Mouse (Mus musculus): ENCODE data around the gene Aoc2. TPM values are rescaled to one million over a fixed set of nuclear protein-coding genes. Genes with fewer than 3 reads are reported as not detected.
"Not testable (repeated sequence)": the region's sequence is repeated elsewhere in the genome, so short reads cannot be mapped to it uniquely, and the experiment has no call there.

Gene Aoc2
- polyA plus RNA-seq, 1 experiment, result 3.3 TPM

GRCm38 (mm10) chr11:101312150-101312549, 12.7 kb upstream of the Aoc2 start:
- DNase-seq, result no peak
- 33% methylated on average over 3 of the region's 3 CpGs for WGBS
- Histone ChIP-seq H3K4me3 (replicated peaks; ENCODE audit: extremely low read depth, low read depth, low read length) (no peak overlapping the region), H3K4me1 (ENCODE audit: control insufficient read depth, insufficient read depth, low read length) (peaks cover 5% of the 10 kb centered on the region)
- TF ChIP-seq CTCF (IDR thresholded peaks at IDR 0.05; ENCODE audit: insufficient read depth, low read length), result no peak
- TF ChIP-seq POLR2A (IDR thresholded peaks at IDR 0.05; ENCODE audit: borderline replicate concordance, extremely low read depth, low read depth, low read length), result no peak

- Histone ChIP-seq H3K4me1 (ENCODE audit: control insufficient read depth, insufficient read depth, low read length) (peaks cover 5% of the 10 kb centered on the region), H3K4me3 (replicated peaks; ENCODE audit: extremely low read depth, low read depth, low read length) (no peak overlapping the region)
- no peak for DNase-seq
- WGBS, result 86% methylated on average over 1 of the region's 1 CpGs
- TF ChIP-seq CTCF (IDR thresholded peaks at IDR 0.05; ENCODE audit: insufficient read depth, low read length), result no peak
- no peak for TF ChIP-seq POLR2A (IDR thresholded peaks at IDR 0.05; ENCODE audit: borderline replicate concordance, extremely low read depth, low read depth, low read length)
These were observed 10.3 kb upstream of the Aoc2 start for GRCm38 (mm10) chr11:101314567-101314966.

GRCm38 (mm10) chr11:101315082-101315650, 9.7 kb upstream of the Aoc2 start:
- DNase-seq, result no peak
- Histone ChIP-seq H3K4me1 (ENCODE audit: control insufficient read depth, insufficient read depth, low read length) (peaks cover 5% of the 10 kb centered on the region), H3K4me3 (replicated peaks; ENCODE audit: extremely low read depth, low read depth, low read length) (peak overlapping the region; percentile 88)
- 76% methylated on average over 8 of the region's 8 CpGs for WGBS
- TF ChIP-seq POLR2A (IDR thresholded peaks at IDR 0.05; ENCODE audit: borderline replicate concordance, extremely low read depth, low read depth, low read length), result no peak
- no peak for TF ChIP-seq CTCF (IDR thresholded peaks at IDR 0.05; ENCODE audit: insufficient read depth, low read length)

- peak; percentile 64; the same call in 1 of the 2 replicates for TF ChIP-seq POLR2A (IDR thresholded peaks at IDR 0.05; ENCODE audit: borderline replicate concordance, extremely low read depth, low read depth, low read length)
- TF ChIP-seq CTCF (IDR thresholded peaks at IDR 0.05; ENCODE audit: insufficient read depth, low read length), result no peak
- WGBS, result under 1% methylated on average over 62 of the region's 62 CpGs
- Histone ChIP-seq H3K4me1 (ENCODE audit: control insufficient read depth, insufficient read depth, low read length) (peaks cover 5% of the 10 kb centered on the region), H3K4me3 (replicated peaks; ENCODE audit: extremely low read depth, low read depth, low read length) (peak within 1 kb of the TSS; percentile 88)
- peak; percentile 93 for DNase-seq
These were observed 9.0 kb upstream of the Aoc2 start, which contains the start of gene Psme3 for GRCm38 (mm10) chr11:101315665-101316500. Gene Psme3 (plus strand): TSS chr11:101316213.

- TF ChIP-seq CTCF (IDR thresholded peaks at IDR 0.05; ENCODE audit: insufficient read depth, low read length) (no peak), POLR2A (IDR thresholded peaks at IDR 0.05; ENCODE audit: borderline replicate concordance, extremely low read depth, low read depth, low read length) (no peak)
- Histone ChIP-seq H3K4me3 (replicated peaks; ENCODE audit: extremely low read depth, low read depth, low read length) (peak overlapping the region; percentile 88), H3K4me1 (ENCODE audit: control insufficient read depth, insufficient read depth, low read length) (peaks cover 5% of the 10 kb centered on the region)
- no peak for DNase-seq
- under 1% methylated on average over 17 of the region's 17 CpGs for WGBS
These were observed 8.4 kb upstream of the Aoc2 start for GRCm38 (mm10) chr11:101316501-101316917.

GRCm38 (mm10) chr11:101323609-101324008, 1.3 kb upstream of the Aoc2 start:
- no peak overlapping the region for H3K4me3 ChIP-seq (replicated peaks; ENCODE audit: extremely low read depth, low read depth, low read length)
- DNase-seq, result peak; percentile 54
- no peak for TF ChIP-seq POLR2A (IDR thresholded peaks at IDR 0.05; ENCODE audit: borderline replicate concordance, extremely low read depth, low read depth, low read length)
- TF ChIP-seq CTCF (IDR thresholded peaks at IDR 0.05; ENCODE audit: insufficient read depth, low read length), result peak; percentile 96
- 5% methylated on average over 4 of the region's 4 CpGs for WGBS
- no peaks in the 10 kb centered on the region for H3K4me1 ChIP-seq (ENCODE audit: control insufficient read depth, insufficient read depth, low read length)

GRCm38 (mm10) chr11:101325201-101325600, 338 bp downstream of the Aoc2 start:
- not testable (repeated sequence) for H3K4me1 ChIP-seq (ENCODE audit: control insufficient read depth, insufficient read depth, low read length); H3K4me3 ChIP-seq (replicated peaks; ENCODE audit: extremely low read depth, low read depth, low read length); DNase-seq
- 87% methylated on average over 11 of the region's 11 CpGs for WGBS

- Histone ChIP-seq H3K4me3 (replicated peaks; ENCODE audit: extremely low read depth, low read depth, low read length) (no peak overlapping the region), H3K4me1 (ENCODE audit: control insufficient read depth, insufficient read depth, low read length) (no peaks in the 10 kb centered on the region)
- no peak for TF ChIP-seq CTCF (IDR thresholded peaks at IDR 0.05; ENCODE audit: insufficient read depth, low read length)
- TF ChIP-seq POLR2A (IDR thresholded peaks at IDR 0.05; ENCODE audit: borderline replicate concordance, extremely low read depth, low read depth, low read length), result no peak
- WGBS, result 87% methylated on average over 11 of the region's 11 CpGs
- DNase-seq, result no peak
These were observed 1.3 kb downstream of the Aoc2 start for GRCm38 (mm10) chr11:101326147-101326546.

GRCm38 (mm10) chr11:101327311-101327710, 2.4 kb downstream of the Aoc2 start:
- no peak for DNase-seq
- Histone ChIP-seq H3K4me1 (ENCODE audit: control insufficient read depth, insufficient read depth, low read length) (no peaks in the 10 kb centered on the region), H3K4me3 (replicated peaks; ENCODE audit: extremely low read depth, low read depth, low read length) (no peak overlapping the region)
- 38% methylated on average over 3 of the region's 3 CpGs for WGBS
- no peak for TF ChIP-seq POLR2A (IDR thresholded peaks at IDR 0.05; ENCODE audit: borderline replicate concordance, extremely low read depth, low read depth, low read length)
- no peak for TF ChIP-seq CTCF (IDR thresholded peaks at IDR 0.05; ENCODE audit: insufficient read depth, low read length)
